Mouse (Mus musculus) embryonic fibroblast, embryonic 13.5 days (primary cell): Measurements from ENCODE around the gene Cmtm6. TPM values are rescaled to one million over a fixed set of nuclear protein-coding genes. Genes with fewer than 3 reads are reported as not detected.

ENCODE experiments used
- H3K27ac ChIP-seq: 2 replicates; pipeline ENCODE4 v1.5.1; 2012; ENCODE audit warnings: low read length, control low read depth, inconsistent platforms; ENCODE audit not compliant: insufficient read depth
- H3K4me1 ChIP-seq: 2 replicates; pipeline ENCODE4 v1.6.1; 2011; ENCODE audit warnings: low read length; ENCODE audit not compliant: control insufficient read depth, insufficient read depth
- H3K4me3 ChIP-seq: 2 replicates; pipeline ENCODE4 v1.5.1; 2011; ENCODE audit warnings: mild to moderate bottlenecking, control low read depth, low read length; ENCODE audit not compliant: insufficient read depth
- CTCF ChIP-seq: IDR thresholded peaks from 2 replicates; pipeline ENCODE4 v1.5.1; 2011; ENCODE audit warnings: mild to moderate bottlenecking, control low read depth, low read length, moderate library complexity, borderline replicate concordance; ENCODE audit not compliant: insufficient read depth
- POLR2A ChIP-seq: IDR thresholded peaks from 2 replicates; pipeline ENCODE4 v1.6.1; 2011; ENCODE audit warnings: low read depth, mild to moderate bottlenecking, control low read depth, low read length, moderate library complexity
- polyA plus RNA-seq: library from polyadenylated mRNA; stranded (reverse); fragments of >200 nt; gene quantifications from 2 replicates; pipeline ENCODE4 v1.2.4, GENCODE M21; 2011; ENCODE audit warnings: low read depth; ENCODE audit not compliant: missing spikeins, insufficient read length

Cmtm6 gene
- polyA plus RNA-seq, 1 experiment: 17.6 TPM

GRCm38 (mm10) chr9:114729911-114730805, 758 bp upstream of the Cmtm6 start:
- Histone ChIP-seq H3K4me1 (no peaks in the 10 kb centered on the region; the same call in 1 of the 2 replicates), H3K27ac (no peak overlapping the region), H3K4me3 (peak overlapping the region; percentile 29)
- TF ChIP-seq CTCF: no peak
- no peak for TF ChIP-seq POLR2A

- TF ChIP-seq POLR2A (no peak), CTCF (no peak)
- Histone ChIP-seq H3K27ac (peak overlapping the region; percentile 83; the same call in 1 of the 2 replicates), H3K4me1 (no peaks in the 10 kb centered on the region; the same call in 1 of the 2 replicates), H3K4me3 (peak overlapping the region; percentile 87)
Measured at GRCm38 (mm10) chr9:114731871-114732682, 1.2 kb downstream of the Cmtm6 start.

- no peaks in the 10 kb centered on the region; the same call in 1 of the 2 replicates for H3K4me1 ChIP-seq
- TF ChIP-seq POLR2A (no peak), CTCF (no peak)
Measured at GRCm38 (mm10) chr9:114733238-114733637, 2.3 kb downstream of the Cmtm6 start.

GRCm38 (mm10) chr9:114736442-114736841, 5.5 kb downstream of the Cmtm6 start:
- no peak overlapping the region for H3K27ac ChIP-seq
- no peak for TF ChIP-seq CTCF
- no peak for TF ChIP-seq POLR2A
- no peaks in the 10 kb centered on the region for H3K4me1 ChIP-seq
- no peak overlapping the region for H3K4me3 ChIP-seq

More at GRCm38 (mm10) chr9:114733238-114733637, 2.3 kb downstream of the Cmtm6 start:
- H3K27ac ChIP-seq: no peak overlapping the region
- no peak overlapping the region for H3K4me3 ChIP-seq

- TF ChIP-seq CTCF (no peak), POLR2A (no peak)
- no peaks in the 10 kb centered on the region for H3K4me1 ChIP-seq
- H3K4me3 ChIP-seq: no peak overlapping the region
- no peak overlapping the region for H3K27ac ChIP-seq
Measured at GRCm38 (mm10) chr9:114740336-114740735, 9.4 kb downstream of the Cmtm6 start.

GRCm38 (mm10) chr9:114742731-114743130, 11.8 kb downstream of the Cmtm6 start:
- H3K4me1 ChIP-seq: no peaks in the 10 kb centered on the region
- H3K4me3 ChIP-seq: no peak overlapping the region
- no peak overlapping the region for H3K27ac ChIP-seq
- TF ChIP-seq CTCF (no peak), POLR2A (no peak)

GRCm38 (mm10) chr9:114745163-114745562, 14.2 kb downstream of the Cmtm6 start:
- Histone ChIP-seq H3K4me1 (no peaks in the 10 kb centered on the region), H3K27ac (no peak overlapping the region), H3K4me3 (no peak overlapping the region)
- TF ChIP-seq CTCF (no peak), POLR2A (no peak)

- Histone ChIP-seq H3K4me3 (no peak overlapping the region), H3K27ac (no peak overlapping the region), H3K4me1 (no peaks in the 10 kb centered on the region)
- no peak for TF ChIP-seq CTCF
- no peak for TF ChIP-seq POLR2A
Measured at GRCm38 (mm10) chr9:114745654-114746053, 14.7 kb downstream of the Cmtm6 start.

- no peaks in the 10 kb centered on the region for H3K4me1 ChIP-seq
- no peak for TF ChIP-seq CTCF
- TF ChIP-seq POLR2A: no peak
- H3K27ac ChIP-seq: no peak overlapping the region
Measured at GRCm38 (mm10) chr9:114747012-114747411, 16.1 kb downstream of the Cmtm6 start.

GRCm38 (mm10) chr9:114747466-114747865, 16.6 kb downstream of the Cmtm6 start:
- Histone ChIP-seq H3K27ac (no peak overlapping the region), H3K4me1 (no peaks in the 10 kb centered on the region), H3K4me3 (no peak overlapping the region)
- no peak for TF ChIP-seq CTCF

More at GRCm38 (mm10) chr9:114747012-114747411, 16.1 kb downstream of the Cmtm6 start:
- H3K4me3 ChIP-seq: no peak overlapping the region
